Mouse (Mus musculus) CD8-positive naive resting alpha-beta T cell, adult 2 months (primary cell): ENCODE measurements around the gene Plb1.

Source experiments
- DNase-seq, 2 experiments: peaks; one replicate each; pipeline ENCODE4 v3.0.0; 2022; ENCODE audit warnings: low read depth in 2 of 2, low spot score in 2 of 2

Plb1 gene

GRCm38 (mm10) chr5:32232474-32232873 is at the start of gene Plb1:
Plb1 (plus strand) TSS chr5:32232708.
- no peak for DNase-seq

GRCm38 (mm10) chr5:32182885-32183629 is 49.5 kb upstream of the Plb1 start:
- DNase-seq, result no peak

- no peak for DNase-seq
These were observed 44.8 kb upstream of the Plb1 start for GRCm38 (mm10) chr5:32187717-32188116.

- DNase-seq, result no peak
These were observed 41.2 kb upstream of the Plb1 start for GRCm38 (mm10) chr5:32191259-32191658.

- DNase-seq, result no peak
These were observed 40.3 kb upstream of the Plb1 start for GRCm38 (mm10) chr5:32192016-32192845.

- no peak for DNase-seq
These were observed 38.3 kb upstream of the Plb1 start for GRCm38 (mm10) chr5:32194236-32194635.

- DNase-seq, result no peak
These were observed 36.5 kb upstream of the Plb1 start for GRCm38 (mm10) chr5:32195857-32196609.

GRCm38 (mm10) chr5:32197698-32198097 is 34.8 kb upstream of the Plb1 start:
- peak; percentile 79 to 84 for DNase-seq

GRCm38 (mm10) chr5:32199136-32199535 is 33.4 kb upstream of the Plb1 start:
- no peak for DNase-seq

GRCm38 (mm10) chr5:32199594-32199993 is 32.9 kb upstream of the Plb1 start:
- no peak for DNase-seq

- peak in 1 of 2 experiments; percentile 4 for DNase-seq
These were observed 27.9 kb upstream of the Plb1 start for GRCm38 (mm10) chr5:32204653-32205052.

- DNase-seq, result no peak
These were observed 25.8 kb upstream of the Plb1 start for GRCm38 (mm10) chr5:32206726-32207125.

- no peak for DNase-seq
These were observed 24.0 kb upstream of the Plb1 start for GRCm38 (mm10) chr5:32208460-32208859.

- DNase-seq, result no peak
These were observed 21.5 kb upstream of the Plb1 start for GRCm38 (mm10) chr5:32211011-32211410.

- no peak for DNase-seq
These were observed 18.8 kb upstream of the Plb1 start for GRCm38 (mm10) chr5:32213746-32214145.

GRCm38 (mm10) chr5:32215510-32215909 is 17.0 kb upstream of the Plb1 start:
- peak; percentile 39 to 64 for DNase-seq

GRCm38 (mm10) chr5:32216465-32216864 is 16.0 kb upstream of the Plb1 start:
- no peak for DNase-seq

- no peak for DNase-seq
These were observed 15.0 kb upstream of the Plb1 start for GRCm38 (mm10) chr5:32217477-32217876.

GRCm38 (mm10) chr5:32230372-32230771 is 2.1 kb upstream of the Plb1 start:
- no peak for DNase-seq

GRCm38 (mm10) chr5:32239337-32239736 is 6.8 kb downstream of the Plb1 start:
- DNase-seq, result no peak

- no peak for DNase-seq
These were observed 8.2 kb downstream of the Plb1 start for GRCm38 (mm10) chr5:32240741-32241140.
